ENCODE assay signal across 9 mouse cellular contexts in the genomic region with DNA sequence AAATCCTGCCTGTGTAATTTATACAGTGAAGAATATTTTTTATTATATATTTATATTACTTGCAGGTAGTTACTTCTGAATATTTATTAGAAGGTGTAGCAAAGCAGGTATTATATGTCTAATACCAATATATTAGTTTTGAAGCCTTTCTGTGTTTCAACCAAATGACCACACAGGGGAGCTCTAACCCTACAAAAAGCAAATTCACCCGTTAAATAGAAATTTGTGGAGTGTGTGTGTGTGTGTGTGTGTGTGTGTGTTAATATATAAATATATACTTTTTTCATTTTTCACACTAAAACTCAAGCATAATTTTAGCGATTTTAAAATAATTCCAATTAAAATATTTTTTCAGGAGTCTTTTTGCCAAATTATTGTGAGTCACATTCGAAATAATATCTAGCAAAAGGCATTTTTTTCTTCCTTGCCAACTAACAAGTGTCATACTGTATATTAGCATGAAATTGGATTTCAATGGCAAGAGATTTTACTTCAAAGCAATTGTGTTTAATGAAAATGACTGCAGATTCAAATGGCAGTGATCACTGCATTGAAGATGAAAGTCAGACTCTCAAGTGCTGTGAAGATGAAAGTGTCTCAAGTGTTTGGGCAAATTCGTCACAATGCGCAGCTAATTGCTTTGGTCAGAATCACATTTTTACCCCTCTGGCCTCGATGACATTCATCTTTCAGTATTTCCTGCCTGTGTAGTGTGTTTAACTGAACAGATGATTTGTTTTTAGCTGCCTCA.
A peak's percentile ranks its signal among the peaks of the same experiment; 100 is the strongest.
DNase-seq lines count a peak whose midpoint lies in the region; ATAC-seq lines count a peak whose summit lies in the region.
"Had no signal": no experiment of that assay in that cellular context is flagged by ENCODE, and none has a peak within 500 bp of the region (broad histone marks: within the 10 kb centered on the region; RNA-seq: fewer than 3 reads in every experiment).

No protein-coding gene starts in this region.

- H3K27me3 ChIP-seq in midbrain, embryonic 16.5 days (ENCODE audit: control insufficient read depth, insufficient read depth, low read depth, low read length), result no peaks in the 10 kb centered on the region

- H3K4me2 ChIP-seq in midbrain, embryonic 16.5 days (ENCODE audit: low read length), result no peak overlapping the region

- ATAC-seq in midbrain, embryonic 16.5 days, result peak; percentile 79

- H3K4me1 ChIP-seq in midbrain, embryonic 16.5 days (ENCODE audit: control insufficient read depth, insufficient read depth, low read length), result 0 out of 2 replicates have a peak, but pooled peaks cover 2% of the 10 kb centered on the region

- DNase-seq in cerebellum, adult 9-10 months, result peak; percentile 5
- DNase-seq in cerebellum, adult 8-10 months, result no peak
- peak; percentile 9 to 20 for DNase-seq in left cerebral cortex, postnatal 14 days (ENCODE audit: low spot score in 2 of 2)
- no peak for DNase-seq in left cerebral cortex, adult 11 months (ENCODE audit: low spot score)
- DNase-seq in embryo, embryonic 10 days (ENCODE audit: low spot score), result peak; percentile 32
- no peak for DNase-seq in ovary, postnatal 36 days (ENCODE audit: low spot score)
- no peak for DNase-seq in natural killer cell, adult 2 months (ENCODE audit: low spot score in 2 of 2)
- DNase-seq: lung, adult 18-20 months had no signal

- WGBS in midbrain, embryonic 16.5 days, result 36% methylated on average over 6 of the region's 6 CpGs

- no peak overlapping the region for H3K27ac ChIP-seq in midbrain, embryonic 16.5 days (ENCODE audit: low read length)

- intact Hi-C loops in left cerebral cortex, postnatal 14 days (cut with DNase I), result no loop called here

- no peak overlapping the region for H3K4me3 ChIP-seq in midbrain, embryonic 16.5 days (ENCODE audit: low read depth, low read length)

- no peak overlapping the region for H3K9ac ChIP-seq in midbrain, embryonic 16.5 days (ENCODE audit: low read depth, low read length)

- H3K9me3 ChIP-seq in midbrain, embryonic 16.5 days (replicated peaks; ENCODE audit: control insufficient read depth, low read length, poor library complexity, severe bottlenecking), result no peaks in the 10 kb centered on the region

- no peaks in the 10 kb centered on the region for H3K36me3 ChIP-seq in midbrain, embryonic 16.5 days (ENCODE audit: control insufficient read depth, insufficient read depth, low read length)

Comparison
In these comparisons a context has a peak if more than half of its experiments do, and no peak if none do; other contexts are left out.
1. DNase-seq: peak in cerebellum, adult 9-10 months (single experiment), left cerebral cortex, postnatal 14 days (2 of 2) and embryo, embryonic 10 days (single experiment); none in cerebellum, adult 8-10 months (single experiment), left cerebral cortex, adult 11 months (single experiment), ovary, postnatal 36 days (single experiment) and natural killer cell, adult 2 months (0 of 2).